Mouse (Mus musculus) hindbrain, embryonic 12.5 days (tissue): ENCODE measurements around the gene Ankrd1. TPM values are rescaled to one million over a fixed set of nuclear protein-coding genes. Genes with fewer than 3 reads are reported as not detected.
A peak's percentile ranks its signal among the peaks of the same experiment; 100 is the strongest.

Experiments
- ATAC-seq: fragments of 200-750 bp; cut with Nextera tagmentation; 2 replicates; pipeline ENCODE4 v1.8.0; 2017; ENCODE audit warnings: moderate TSS enrichment; ENCODE audit not compliant: low FRiP score
- H3K27ac ChIP-seq: fragments of 300-500 bp; sonication (generic); 2 replicates; pipeline ENCODE4 v1.5.1; 2016; ENCODE audit warnings: mild to moderate bottlenecking
- H3K27me3 ChIP-seq: fragments of 300-500 bp; sonication (generic); 2 replicates; pipeline ENCODE4 v1.6.1; 2016; ENCODE audit warnings: mild to moderate bottlenecking
- H3K36me3 ChIP-seq: fragments of 300-500 bp; sonication (generic); 2 replicates; pipeline ENCODE4 v1.6.1; 2016; ENCODE audit warnings: mild to moderate bottlenecking
- H3K4me1 ChIP-seq: fragments of 300-500 bp; sonication (generic); 2 replicates; pipeline ENCODE4 v1.6.1; 2016
- H3K4me2 ChIP-seq: fragments of 300-500 bp; sonication (generic); replicated peaks from 2 replicates; pipeline ENCODE4 v1.6.1; 2016; ENCODE audit warnings: mild to moderate bottlenecking
- H3K4me3 ChIP-seq: fragments of 300-500 bp; sonication (generic); 2 replicates; pipeline ENCODE4 v1.5.1; 2016; ENCODE audit warnings: mild to moderate bottlenecking
- H3K9ac ChIP-seq: fragments of 300-500 bp; sonication (generic); 2 replicates; pipeline ENCODE4 v1.6.1; 2016; ENCODE audit warnings: mild to moderate bottlenecking, moderate library complexity
- H3K9me3 ChIP-seq: fragments of 300-500 bp; sonication (generic); replicated peaks from 2 replicates; pipeline ENCODE4 v1.6.1; 2016; ENCODE audit warnings: mild to moderate bottlenecking
- WGBS: fragments of 180-500 bp; shearing (Covaris S2); methylation state at CpG from one replicate; pipeline ENCODE4 v1.1.7; 2016; 5-methylcytosine and 5-hydroxymethylcytosine counted together
- polyA plus RNA-seq: library from polyadenylated mRNA; unstranded; fragments of >200 nt; fragmentation: Nextera tagmentation; extraction: Ambion mirVana; gene quantifications from 2 replicates; pipeline ENCODE4 v1.2.1, GENCODE M21; 2016

Ankrd1 gene
- polyA plus RNA-seq, 1 experiment from 2014 or later: 0.26 TPM

GRCm38 (mm10) chr19:36130181-36130580, 10.3 kb upstream of the Ankrd1 start:
- no peaks in the 10 kb centered on the region for H3K36me3 ChIP-seq
- no peaks in the 10 kb centered on the region for H3K27me3 ChIP-seq
- H3K4me3 ChIP-seq: no peak overlapping the region
- no peak overlapping the region for H3K4me2 ChIP-seq
- no peaks in the 10 kb centered on the region for H3K4me1 ChIP-seq
- 49% methylated on average over 2 of the region's 2 CpGs for WGBS
- no peak for ATAC-seq
- H3K27ac ChIP-seq: no peak overlapping the region
- H3K9ac ChIP-seq: no peak overlapping the region
- no peaks in the 10 kb centered on the region for H3K9me3 ChIP-seq

- Histone ChIP-seq H3K27me3 (no peaks in the 10 kb centered on the region), H3K36me3 (no peaks in the 10 kb centered on the region), H3K9ac (no peak overlapping the region), H3K4me2 (no peak overlapping the region), H3K4me1 (no peaks in the 10 kb centered on the region), H3K27ac (no peak overlapping the region), H3K9me3 (no peaks in the 10 kb centered on the region), H3K4me3 (no peak overlapping the region)
- no peak for ATAC-seq
- 57% methylated on average over 12 of the region's 12 CpGs for WGBS
These were observed 9.7 kb upstream of the Ankrd1 start for GRCm38 (mm10) chr19:36129643-36130042.

GRCm38 (mm10) chr19:36129213-36129612, 9.3 kb upstream of the Ankrd1 start:
- no peaks in the 10 kb centered on the region for H3K27me3 ChIP-seq
- ATAC-seq: no peak
- no peak overlapping the region for H3K4me3 ChIP-seq
- H3K27ac ChIP-seq: no peak overlapping the region
- no peaks in the 10 kb centered on the region for H3K9me3 ChIP-seq
- no peak overlapping the region for H3K9ac ChIP-seq
- no peaks in the 10 kb centered on the region for H3K36me3 ChIP-seq
- no peak overlapping the region for H3K4me2 ChIP-seq
- 57% methylated on average over 9 of the region's 9 CpGs for WGBS
- H3K4me1 ChIP-seq: no peaks in the 10 kb centered on the region

- no peak overlapping the region for H3K4me2 ChIP-seq
- no peaks in the 10 kb centered on the region for H3K4me1 ChIP-seq
- H3K4me3 ChIP-seq: no peak overlapping the region
- ATAC-seq: no peak
- H3K27ac ChIP-seq: no peak overlapping the region
- H3K36me3 ChIP-seq: no peaks in the 10 kb centered on the region
- no peaks in the 10 kb centered on the region for H3K27me3 ChIP-seq
- H3K9me3 ChIP-seq: no peaks in the 10 kb centered on the region
- 93% methylated on average over 3 of the region's 3 CpGs for WGBS
- H3K9ac ChIP-seq: no peak overlapping the region
These were observed 8.5 kb upstream of the Ankrd1 start for GRCm38 (mm10) chr19:36128440-36128839.

- H3K4me3 ChIP-seq: no peak overlapping the region
- H3K27ac ChIP-seq: no peak overlapping the region
- no peak overlapping the region for H3K4me2 ChIP-seq
- no peaks in the 10 kb centered on the region for H3K4me1 ChIP-seq
- no peak for ATAC-seq
- H3K9ac ChIP-seq: no peak overlapping the region
- H3K36me3 ChIP-seq: no peaks in the 10 kb centered on the region
- H3K9me3 ChIP-seq: no peaks in the 10 kb centered on the region
- no peaks in the 10 kb centered on the region for H3K27me3 ChIP-seq
- 68% methylated on average over 1 of the region's 1 CpGs for WGBS
These were observed 4.3 kb upstream of the Ankrd1 start for GRCm38 (mm10) chr19:36124203-36124602.

GRCm38 (mm10) chr19:36119219-36119618, 680 bp downstream of the Ankrd1 start:
- Histone ChIP-seq H3K4me1 (no peaks in the 10 kb centered on the region), H3K4me2 (no peak overlapping the region), H3K27me3 (no peaks in the 10 kb centered on the region), H3K36me3 (no peaks in the 10 kb centered on the region), H3K27ac (no peak overlapping the region), H3K9ac (no peak overlapping the region), H3K4me3 (no peak overlapping the region), H3K9me3 (no peaks in the 10 kb centered on the region)
- no peak for ATAC-seq
- WGBS: 91% methylated on average over 8 of the region's 8 CpGs

- Histone ChIP-seq H3K4me3 (no peak overlapping the region), H3K27ac (no peak overlapping the region), H3K36me3 (no peaks in the 10 kb centered on the region), H3K27me3 (0 out of 2 replicates have a peak, but pooled peaks cover 6% of the 10 kb centered on the region), H3K9ac (no peak overlapping the region), H3K9me3 (no peaks in the 10 kb centered on the region), H3K4me1 (0 out of 2 replicates have a peak, but pooled peaks cover 2% of the 10 kb centered on the region), H3K4me2 (no peak overlapping the region)
- no peak for ATAC-seq
- WGBS: 80% methylated on average over 4 of the region's 4 CpGs
These were observed 3.7 kb downstream of the Ankrd1 start for GRCm38 (mm10) chr19:36116185-36116584.

- no peak for ATAC-seq
- 41% methylated on average over 17 of the region's 17 CpGs for WGBS
- Histone ChIP-seq H3K9ac (no peak overlapping the region), H3K4me3 (no peak overlapping the region), H3K4me2 (peak overlapping the region; percentile 42), H3K27ac (no peak overlapping the region), H3K27me3 (peaks cover 10% of the 10 kb centered on the region; the same call in 1 of the 2 replicates), H3K9me3 (no peaks in the 10 kb centered on the region), H3K4me1 (peaks cover 2% of the 10 kb centered on the region; the same call in 1 of the 2 replicates), H3K36me3 (no peaks in the 10 kb centered on the region)
These were observed 7.9 kb downstream of the Ankrd1 start for GRCm38 (mm10) chr19:36112007-36112406.

- H3K27ac ChIP-seq: no peak overlapping the region
- no peaks in the 10 kb centered on the region for H3K36me3 ChIP-seq
- H3K4me1 ChIP-seq: peaks cover 2% of the 10 kb centered on the region; the same call in 1 of the 2 replicates
- H3K9ac ChIP-seq: no peak overlapping the region
- H3K9me3 ChIP-seq: no peaks in the 10 kb centered on the region
- H3K4me3 ChIP-seq: no peak overlapping the region
- peak overlapping the region; percentile 42; the same call in 1 of the 2 replicates for H3K4me2 ChIP-seq
- ATAC-seq: peak; percentile 70
- WGBS: 24% methylated on average over 7 of the region's 7 CpGs
- peaks cover 10% of the 10 kb centered on the region; the same call in 1 of the 2 replicates for H3K27me3 ChIP-seq
These were observed 8.6 kb downstream of the Ankrd1 start for GRCm38 (mm10) chr19:36111054-36111895.

- Histone ChIP-seq H3K9ac (no peak overlapping the region), H3K27me3 (peaks cover 10% of the 10 kb centered on the region; the same call in 1 of the 2 replicates), H3K4me2 (no peak overlapping the region), H3K36me3 (no peaks in the 10 kb centered on the region), H3K9me3 (no peaks in the 10 kb centered on the region), H3K27ac (no peak overlapping the region), H3K4me3 (no peak overlapping the region), H3K4me1 (peaks cover 2% of the 10 kb centered on the region; the same call in 1 of the 2 replicates)
- 25% methylated on average over 7 of the region's 7 CpGs for WGBS
- ATAC-seq: no peak
These were observed 9.4 kb downstream of the Ankrd1 start for GRCm38 (mm10) chr19:36110465-36110864.

GRCm38 (mm10) chr19:36109318-36109944, 10.5 kb downstream of the Ankrd1 start:
- no peaks in the 10 kb centered on the region for H3K9me3 ChIP-seq
- 64% methylated on average over 26 of the region's 26 CpGs for WGBS
- peaks cover 2% of the 10 kb centered on the region; the same call in 1 of the 2 replicates for H3K4me1 ChIP-seq
- H3K27ac ChIP-seq: no peak overlapping the region
- H3K9ac ChIP-seq: no peak overlapping the region
- H3K4me2 ChIP-seq: no peak overlapping the region
- H3K36me3 ChIP-seq: no peaks in the 10 kb centered on the region
- no peak for ATAC-seq
- H3K4me3 ChIP-seq: no peak overlapping the region
- peaks cover 10% of the 10 kb centered on the region; the same call in 1 of the 2 replicates for H3K27me3 ChIP-seq

- no peaks in the 10 kb centered on the region for H3K4me1 ChIP-seq
- 93% methylated on average over 5 of the region's 5 CpGs for WGBS
These were observed 16.0 kb downstream of the Ankrd1 start for GRCm38 (mm10) chr19:36103909-36104308.

More at GRCm38 (mm10) chr19:36103909-36104308, 16.0 kb downstream of the Ankrd1 start:
- H3K4me2 ChIP-seq: no peak overlapping the region
- no peak overlapping the region for H3K4me3 ChIP-seq
- H3K9me3 ChIP-seq: no peaks in the 10 kb centered on the region
- H3K36me3 ChIP-seq: peaks cover 39% of the 10 kb centered on the region
- ATAC-seq: no peak
- H3K27me3 ChIP-seq: no peaks in the 10 kb centered on the region; the same call in 1 of the 2 replicates
- no peak overlapping the region for H3K27ac ChIP-seq
- H3K9ac ChIP-seq: no peak overlapping the region
